Mouse (Mus musculus) testis, adult 2 months (tissue): ENCODE measurements around the gene Pcif1.

ENCODE experiments used
- CTCF ChIP-seq: fragments of 200-500 bp; IDR thresholded peaks from 2 replicates; pipeline ENCODE4 v1.5.1; 2012; ENCODE audit warnings: low read depth, mild to moderate bottlenecking, inconsistent platforms, low read length, moderate library complexity; ENCODE audit not compliant: control insufficient read depth, insufficient read depth, insufficient replicate concordance
- POLR2A ChIP-seq: fragments of 200-500 bp; IDR thresholded peaks from 2 replicates; pipeline ENCODE4 v1.6.1; 2012; ENCODE audit warnings: low read depth, mild to moderate bottlenecking, inconsistent platforms, low read length, moderate library complexity; ENCODE audit not compliant: control insufficient read depth

GRCm38 (mm10) chr2:164894644-164895043 is 15.5 kb downstream of the Pcif1 start:
- TF ChIP-seq CTCF, result no peak
- no peak for TF ChIP-seq POLR2A
